Mouse (Mus musculus): ENCODE data around the gene Ess2.

GRCm38 (mm10) chr16:17871248-17871647 is 39.9 kb downstream of the Ess2 start:
- no peak for TF ChIP-seq SMC3 (IDR thresholded peaks at IDR 0.05; ENCODE audit: low read depth, low read length)
- TF ChIP-seq MEF2A (IDR thresholded peaks at IDR 0.05; ENCODE audit: borderline replicate concordance, low read depth, low read length), result no peak
- TF ChIP-seq TCF12 (IDR thresholded peaks at IDR 0.05; ENCODE audit: low read depth, low read length), result no peak
- TF ChIP-seq CTCF (conservative IDR thresholded peaks at IDR 0.05 in 1 of 2, IDR thresholded peaks at IDR 0.05 in 1 of 2; ENCODE audit: low read depth in 2 of 2, low read length in 2 of 2), result no peak
- TF ChIP-seq ZNF384 (IDR thresholded peaks at IDR 0.05; ENCODE audit: low read depth, low read length), result no peak
- no peak for TF ChIP-seq EP300 (IDR thresholded peaks at IDR 0.05; ENCODE audit: low read length)
- TF ChIP-seq RAD21 (IDR thresholded peaks at IDR 0.05; ENCODE audit: low read depth, low read length), result no peak
- TF ChIP-seq JUND (conservative IDR thresholded peaks at IDR 0.05; ENCODE audit: low read depth, low read length), result no peak
- TF ChIP-seq MAFK (IDR thresholded peaks at IDR 0.05; ENCODE audit: insufficient replicate concordance, low read length), result no peak
- TF ChIP-seq CHD1 (IDR thresholded peaks at IDR 0.05; ENCODE audit: low read depth, low read length), result no peak
- TF ChIP-seq SIN3A (IDR thresholded peaks at IDR 0.05; ENCODE audit: low read length), result no peak

All from CH12.LX (cell line).